Mouse (Mus musculus) CH12F3 (cell line): ENCODE data around the gene Tmem174.

Experiments used
- in situ Hi-C: fragments of 300-500 bp; cut with MboI; formaldehyde crosslinking; loops from 2 replicates; pipeline ENCODE4 v1.14.3; 2020; ENCODE audit warnings: low sequenced_read_pairs

Tmem174 gene

DNA sequence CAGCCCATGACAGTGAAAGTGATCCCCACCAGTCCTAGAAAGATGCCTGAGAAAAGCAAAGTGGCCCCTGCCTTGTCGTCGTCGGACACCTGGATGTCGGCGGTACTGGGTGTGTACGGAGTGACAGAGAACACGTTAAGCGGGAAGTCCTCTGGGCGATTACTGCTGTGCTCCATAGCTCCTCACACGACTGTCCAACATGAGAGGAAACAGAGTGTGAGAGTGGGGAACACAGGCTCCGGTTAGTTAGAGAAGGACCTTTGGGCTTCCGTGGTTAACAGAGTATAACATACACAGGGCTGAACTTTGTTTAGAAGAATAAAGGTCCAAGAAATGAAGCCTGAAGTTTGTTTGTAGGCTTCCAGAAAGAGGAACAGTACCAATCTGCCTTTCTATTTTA, at the start of gene Tmem174:
Gene Tmem174 (minus strand): TSS at position 266 of the 400 bp plus-strand sequence.
- in situ Hi-C loops: no loop called here

DNA sequence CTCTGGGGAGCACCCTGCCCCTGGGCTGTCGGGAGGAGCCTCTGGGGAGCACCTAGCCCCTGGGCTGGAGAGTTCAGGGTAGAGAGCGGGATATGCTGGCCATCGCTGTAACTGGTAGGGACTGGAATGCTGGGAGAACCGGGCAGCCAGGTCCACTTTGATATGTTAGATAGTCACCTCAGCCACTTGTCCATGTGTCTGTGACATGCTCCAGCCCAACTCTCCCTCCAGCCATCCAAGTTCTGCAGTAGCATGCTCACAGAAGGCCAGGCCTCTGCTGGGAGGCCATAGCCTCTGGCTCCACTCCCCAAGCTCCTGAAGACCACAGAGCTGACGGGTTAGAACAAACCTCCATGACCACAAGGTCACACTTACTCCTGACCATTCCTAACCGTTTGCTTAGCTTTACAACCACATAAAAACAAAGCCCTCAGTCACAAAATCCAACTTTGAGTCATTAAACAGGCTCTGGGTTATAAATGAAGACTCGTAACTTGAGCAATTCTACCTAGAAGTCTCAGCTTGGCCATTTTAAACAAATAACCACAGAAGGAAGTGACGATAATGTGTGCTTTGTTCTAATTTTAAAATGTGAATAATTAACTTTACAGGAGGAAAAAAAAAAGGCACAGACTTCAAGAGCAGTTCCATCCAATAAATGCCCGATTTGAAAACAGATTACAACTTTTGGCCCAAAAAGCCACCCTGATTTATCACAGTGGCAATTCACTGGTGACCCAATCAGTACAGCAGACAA, 47.1 kb upstream of the Tmem174 start:
- in situ Hi-C loops: no loop called here

DNA sequence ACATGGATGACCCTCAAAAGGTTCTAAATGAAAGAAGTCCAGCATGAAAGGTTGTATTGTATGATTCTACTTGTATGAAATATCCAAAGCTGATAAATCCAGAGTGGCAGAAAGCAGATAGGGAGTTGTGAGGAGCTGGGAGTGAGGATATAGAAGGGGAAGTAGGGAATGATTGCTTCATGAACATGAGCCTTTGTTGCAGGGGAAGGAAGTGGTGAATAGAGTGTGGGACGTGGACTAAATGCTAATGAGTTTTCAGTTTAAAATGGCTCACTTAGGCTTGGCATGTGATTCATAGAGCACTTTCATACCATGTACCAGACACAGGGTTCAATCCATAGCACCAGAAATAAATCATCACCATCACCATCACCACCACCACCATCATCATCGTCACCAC, 46.2 kb upstream of the Tmem174 start:
- in situ Hi-C loops: no loop called here

DNA sequence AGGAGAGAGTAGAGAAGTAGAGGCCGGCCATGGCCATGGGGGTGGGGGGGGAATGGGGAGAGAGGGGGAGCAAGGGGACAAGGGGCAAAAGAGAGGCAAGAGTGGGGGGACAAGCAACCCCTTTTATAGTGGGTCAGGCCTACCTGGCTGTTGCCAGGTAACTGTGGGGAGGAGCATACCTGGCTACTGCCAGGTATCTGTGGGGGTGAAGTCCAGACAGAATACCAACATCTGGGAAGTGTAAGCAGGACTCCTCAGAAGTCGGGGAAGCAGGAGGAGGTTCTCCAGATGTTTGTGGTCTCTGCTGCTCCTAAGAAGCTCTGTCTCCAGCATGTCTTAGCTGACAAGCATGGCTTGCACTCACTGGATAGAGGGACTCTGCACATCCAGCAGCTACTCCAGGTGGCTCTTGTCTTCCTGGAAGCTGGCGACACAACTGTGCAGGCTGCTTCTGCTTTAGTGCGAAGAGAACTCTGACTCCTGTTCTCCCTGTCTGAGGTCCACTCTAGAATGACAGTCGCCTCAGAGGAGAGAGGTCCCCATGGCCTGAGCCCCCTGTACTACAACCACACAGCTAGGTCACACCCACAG, 43.4 kb upstream of the Tmem174 start:
- in situ Hi-C loops: no loop called here

DNA sequence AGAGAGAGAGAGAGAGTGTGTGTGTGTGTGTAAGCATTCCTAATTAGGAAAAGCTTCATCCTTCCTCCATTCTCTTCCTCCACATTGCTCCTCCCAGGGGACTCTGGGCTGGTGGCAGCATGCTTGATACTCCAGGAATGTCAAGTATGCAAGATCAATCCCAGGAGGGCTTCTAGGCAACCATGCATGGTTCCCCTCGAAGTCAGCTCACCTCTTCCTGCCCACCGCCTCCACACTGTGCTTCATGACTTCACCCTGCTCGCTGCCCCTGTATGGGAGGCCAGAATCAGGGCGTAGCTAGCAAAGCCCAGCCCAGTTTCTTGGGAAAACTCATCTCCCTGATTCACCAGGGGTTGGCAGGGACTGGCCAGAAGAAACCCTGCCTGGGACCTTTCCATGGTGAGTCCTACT, 42.4 kb upstream of the Tmem174 start:
- in situ Hi-C loops: no loop called here

DNA sequence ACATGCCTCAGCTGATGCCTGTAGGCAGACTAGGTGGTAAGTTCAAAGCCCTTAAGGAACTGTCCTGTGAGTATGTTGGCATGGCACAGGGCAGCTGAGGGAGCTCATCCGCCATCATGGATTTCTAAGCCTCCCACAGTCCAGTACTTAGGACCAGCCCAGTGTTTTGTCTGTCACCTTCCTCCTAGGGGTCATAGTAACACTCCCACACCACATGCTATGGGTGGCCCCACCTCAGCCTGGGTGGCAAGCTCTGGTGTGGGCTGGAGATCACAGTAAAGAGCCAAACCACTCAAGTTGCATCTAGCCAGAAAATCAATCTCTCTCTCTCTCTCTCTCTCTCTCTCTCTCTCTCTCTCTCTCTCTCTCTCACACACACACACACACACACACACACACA, 42.0 kb upstream of the Tmem174 start:
- in situ Hi-C loops: no loop called here

DNA sequence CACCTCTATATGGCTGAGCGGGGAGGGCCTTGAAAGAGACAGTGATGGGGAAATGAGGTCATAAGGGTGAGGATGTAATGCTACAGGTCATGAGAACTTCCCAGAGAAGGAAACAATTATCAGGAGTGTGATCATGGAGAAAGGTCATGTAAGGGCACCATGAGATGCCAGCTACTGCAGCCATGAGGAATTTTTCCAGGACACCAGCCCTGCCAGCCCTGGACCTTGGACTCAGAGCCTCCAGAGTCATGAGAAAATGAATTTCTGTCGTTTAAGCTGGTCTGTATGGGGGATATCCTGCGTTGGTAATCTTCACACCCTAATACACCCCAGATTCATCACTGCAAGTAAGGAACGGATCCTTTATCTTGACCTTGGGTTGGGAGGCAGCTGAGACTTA, 36.7 kb upstream of the Tmem174 start:
- in situ Hi-C loops: no loop called here

DNA sequence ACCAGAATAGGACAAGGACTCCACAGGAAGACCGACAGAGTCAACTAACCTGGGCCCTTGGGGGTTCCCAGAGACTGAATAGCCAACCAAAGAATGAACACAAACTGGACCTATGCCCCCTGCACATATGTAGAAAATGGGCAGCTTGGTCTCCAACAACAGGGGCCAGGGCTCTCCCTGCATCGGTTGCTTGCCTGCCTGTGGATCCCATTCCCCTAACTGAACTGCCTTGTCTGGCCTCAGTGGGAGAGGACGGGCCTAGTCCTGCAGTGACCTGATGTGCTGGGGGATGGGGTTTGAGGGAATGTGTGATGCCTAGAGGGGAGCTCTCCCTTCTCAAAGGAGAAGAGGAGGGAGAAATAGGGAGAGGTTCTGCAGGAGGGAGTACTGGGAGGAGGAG, 32.1 kb upstream of the Tmem174 start:
- in situ Hi-C loops: no loop called here

DNA sequence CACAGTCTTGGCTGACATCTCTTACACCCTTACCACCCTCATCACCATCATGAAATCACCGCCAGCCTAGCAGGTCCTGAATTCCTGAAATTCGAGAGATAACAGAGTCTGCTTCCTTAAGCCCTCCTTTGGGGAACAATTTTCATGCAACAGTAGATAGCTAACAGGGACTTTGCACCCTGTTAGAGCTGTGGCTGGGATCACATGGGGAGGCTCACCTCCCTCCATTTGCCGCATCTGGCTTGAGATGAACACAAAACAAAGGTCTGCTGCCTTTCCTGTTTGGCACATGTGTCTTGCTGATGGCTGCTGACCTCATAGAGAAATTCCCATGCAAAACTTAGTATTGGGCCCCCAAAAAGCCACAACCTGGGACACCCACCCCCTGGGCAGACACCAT, 30.1 kb upstream of the Tmem174 start:
- in situ Hi-C loops: no loop called here

DNA sequence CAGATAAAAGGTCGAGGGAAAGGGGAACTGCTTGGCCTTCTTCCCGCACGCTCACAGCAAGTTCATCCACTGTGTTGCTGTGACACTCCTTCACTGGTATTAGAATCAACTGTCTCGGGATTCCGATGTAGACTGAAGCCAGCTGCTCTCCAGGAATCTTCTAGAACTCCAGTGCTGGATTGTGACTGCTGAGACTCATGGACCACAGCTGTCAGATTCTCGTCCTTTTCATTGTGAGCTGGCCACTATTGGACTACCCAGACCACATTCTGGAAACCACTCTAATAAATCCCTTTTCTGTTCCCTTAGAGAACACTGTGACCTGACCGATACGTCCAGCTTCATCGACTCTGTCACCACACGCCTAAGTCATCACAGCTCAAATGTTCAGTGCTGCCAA, 28.0 kb upstream of the Tmem174 start:
- in situ Hi-C loops: no loop called here

DNA sequence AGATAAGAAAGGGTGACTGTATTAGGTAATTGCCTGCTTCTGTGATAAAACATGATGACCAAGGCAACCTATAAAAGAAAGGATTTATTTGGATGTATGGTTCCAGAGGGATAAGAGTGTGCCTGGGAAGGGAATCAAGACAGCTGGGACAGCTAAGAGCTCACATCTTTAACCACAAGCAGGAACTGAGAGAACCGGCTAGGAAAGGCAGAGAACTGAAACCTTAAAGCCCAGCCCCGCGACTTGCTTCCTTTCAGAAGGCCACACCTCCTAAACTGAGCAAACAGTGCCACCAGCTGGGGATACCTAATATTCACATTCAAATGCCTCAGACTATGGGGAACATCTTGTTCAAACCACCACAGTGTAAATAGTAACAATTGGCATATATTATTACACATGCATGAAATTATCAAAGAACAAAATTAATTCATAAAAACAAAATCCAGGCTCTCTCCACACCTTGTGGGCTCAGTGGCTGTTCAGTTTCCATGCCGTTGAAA, 25.0 kb upstream of the Tmem174 start:
- in situ Hi-C loops: no loop called here

DNA sequence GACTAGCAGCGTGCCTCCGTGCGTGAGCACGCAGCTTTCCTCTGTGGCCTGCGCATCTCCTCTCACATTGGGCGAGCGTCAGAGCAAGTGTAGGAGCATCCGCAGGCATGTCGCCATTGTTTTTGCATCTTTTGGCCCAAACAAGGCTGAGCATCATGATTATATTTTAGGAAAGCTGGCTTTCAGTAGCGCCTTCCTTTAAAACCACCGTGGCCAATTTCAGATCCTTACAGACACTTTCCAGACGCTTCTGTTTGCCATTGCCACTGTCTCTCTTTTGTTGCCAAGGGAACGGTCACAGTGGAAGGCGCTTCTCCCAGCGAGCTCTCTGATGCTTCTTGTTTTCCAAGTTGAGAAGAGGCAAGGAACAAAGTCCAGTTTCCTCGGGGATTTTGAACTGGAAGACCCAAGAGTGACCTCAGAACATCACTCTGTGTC, 18.8 kb upstream of the Tmem174 start:
- in situ Hi-C loops: no loop called here

DNA sequence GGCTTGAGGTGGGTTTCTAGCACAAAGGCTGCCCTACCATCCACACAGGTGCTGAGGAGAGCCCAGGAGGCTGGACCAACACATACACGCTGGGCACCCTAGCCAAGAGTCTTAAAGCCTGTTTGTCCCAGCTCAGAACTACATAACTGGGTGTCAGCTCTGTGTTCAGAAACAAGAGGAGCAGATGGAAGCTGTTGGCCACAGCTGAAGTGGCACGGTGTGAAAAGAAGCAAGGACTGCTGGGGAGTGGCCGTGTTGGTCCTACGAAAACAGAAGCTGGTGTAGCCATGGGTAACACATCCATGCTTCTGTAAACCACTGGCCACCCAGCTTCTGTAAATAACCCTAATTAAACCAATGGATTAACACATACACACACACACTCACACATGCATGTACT, 18.1 kb upstream of the Tmem174 start:
- in situ Hi-C loops: no loop called here

DNA sequence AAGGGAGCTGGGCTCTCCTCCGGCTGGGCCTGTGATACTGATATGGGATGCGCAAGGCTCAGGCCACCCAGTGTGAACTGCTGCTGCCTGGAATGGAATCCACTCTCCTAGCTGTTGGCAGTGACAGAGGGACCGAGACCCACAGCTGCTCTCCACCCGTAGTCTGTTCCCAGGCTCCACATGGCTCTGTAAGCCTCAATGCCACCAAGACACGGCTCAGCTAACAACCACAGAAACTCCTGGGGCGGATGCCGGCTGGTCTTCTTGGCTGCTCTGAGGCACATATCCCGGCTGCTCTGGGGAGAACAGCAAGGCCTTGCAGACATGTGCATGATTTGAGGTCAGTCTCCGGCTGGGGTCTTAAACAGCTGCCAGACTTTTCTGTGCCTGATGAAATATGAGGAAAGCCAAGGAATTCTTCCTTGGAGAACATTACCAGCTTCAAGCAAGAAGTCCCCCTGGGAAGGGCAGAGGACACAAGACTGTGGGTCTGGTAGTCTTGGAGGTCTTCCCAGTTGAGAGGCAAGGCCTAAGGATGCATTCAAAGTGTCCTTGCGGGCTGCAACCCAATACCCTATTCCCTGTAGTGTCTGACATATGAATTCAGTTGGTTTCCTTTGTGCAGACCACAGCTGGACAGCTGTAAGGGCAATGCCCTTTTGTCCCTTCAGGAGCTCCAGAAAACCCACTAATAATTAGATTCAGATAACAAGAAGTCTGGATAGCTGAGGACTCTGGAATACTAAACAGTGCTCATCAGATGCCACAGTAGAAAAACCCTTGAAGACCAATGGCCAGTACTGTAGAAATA, 17.1 kb upstream of the Tmem174 start:
- in situ Hi-C loops: no loop called here

DNA sequence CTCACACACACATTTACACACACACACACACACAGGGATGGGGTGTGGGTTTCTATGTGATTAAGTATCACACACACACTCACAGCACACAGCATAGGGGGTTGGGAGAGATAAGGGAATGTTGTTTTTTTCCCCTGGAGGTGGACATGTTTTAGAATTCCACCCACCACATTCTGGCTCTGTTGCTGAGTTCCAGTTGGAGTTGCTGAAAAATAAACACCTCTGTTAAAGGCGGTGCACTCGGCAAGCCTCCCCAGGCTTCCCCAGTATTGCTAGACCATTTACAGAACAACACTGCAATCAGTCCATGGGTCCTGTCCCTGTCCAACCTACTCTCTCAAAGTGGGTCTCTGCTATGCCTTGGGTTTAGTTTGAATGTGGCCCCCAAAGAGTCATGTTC, 15.0 kb upstream of the Tmem174 start:
- in situ Hi-C loops: no loop called here

DNA sequence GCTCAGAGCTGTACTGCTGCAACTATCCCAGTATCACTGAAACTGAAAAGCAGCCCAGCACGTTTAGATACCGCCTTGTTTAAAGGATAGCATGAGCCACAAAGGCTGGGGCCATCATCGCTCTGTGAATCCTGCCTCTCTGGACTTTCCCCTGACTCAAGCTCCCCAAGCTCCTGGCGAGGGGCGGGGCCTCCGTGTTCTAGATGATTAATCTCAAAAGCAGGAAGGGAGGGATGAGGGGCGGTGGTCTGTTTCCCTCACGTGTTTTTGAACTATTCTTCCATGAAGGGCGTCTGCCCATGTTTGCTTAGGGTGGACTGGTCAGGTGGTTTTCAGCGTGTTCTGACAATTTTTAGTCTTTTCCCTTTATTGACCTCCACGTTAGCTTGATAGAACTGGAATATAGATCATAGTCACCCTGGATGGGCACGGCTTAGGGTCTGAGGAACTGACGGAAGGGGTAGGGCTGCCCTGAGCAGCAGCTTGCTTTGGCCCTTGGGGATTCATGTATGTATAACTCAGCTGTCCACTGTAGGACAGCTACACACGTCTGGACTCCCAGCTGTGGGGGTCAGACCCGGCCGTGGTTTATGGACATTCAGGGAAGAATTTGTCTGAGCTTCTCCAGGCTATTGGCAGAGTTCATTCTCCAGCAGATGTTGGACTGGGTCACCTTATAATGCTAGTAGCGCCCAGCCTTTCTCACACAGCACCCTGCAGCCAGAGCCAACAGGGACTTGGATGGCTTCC, 14.2 kb upstream of the Tmem174 start:
- in situ Hi-C loops: no loop called here

DNA sequence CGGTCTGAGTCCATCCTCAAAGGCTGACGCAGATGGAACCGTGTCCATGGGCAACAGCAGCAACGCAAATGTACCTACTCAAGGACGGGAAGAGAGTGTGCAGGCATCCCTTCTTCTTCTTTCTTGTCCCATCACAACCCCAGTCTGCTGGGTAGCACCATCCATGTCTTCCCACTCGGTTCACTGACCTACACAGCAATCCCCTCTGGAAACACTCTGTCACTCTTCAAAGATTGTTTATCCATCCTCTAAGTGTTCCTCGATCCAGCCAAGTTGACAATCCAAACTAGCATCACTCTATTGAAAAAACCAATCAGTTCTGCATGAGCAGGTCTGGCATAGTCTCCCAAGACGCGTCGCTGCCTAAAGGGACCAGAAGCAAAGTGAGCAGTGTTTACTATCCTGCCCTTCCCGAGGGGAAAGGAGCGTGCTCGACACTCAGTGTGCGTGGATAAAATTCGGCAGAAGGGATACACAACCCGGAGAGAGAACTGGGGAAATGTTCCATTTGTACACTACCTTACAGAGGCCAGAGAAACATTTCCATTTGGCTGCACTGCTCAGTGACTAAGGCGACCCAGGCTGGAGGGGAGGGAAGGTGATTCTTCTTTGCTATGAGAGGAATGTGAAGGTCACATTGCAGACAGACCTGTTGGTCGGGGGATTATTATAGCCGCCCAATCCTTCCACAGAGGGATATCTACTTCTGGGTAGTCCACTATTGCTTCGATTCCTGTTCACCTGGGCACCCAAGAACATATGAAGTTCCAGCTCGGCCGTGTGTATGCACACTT, 10.8 kb upstream of the Tmem174 start:
- in situ Hi-C loops: no loop called here

DNA sequence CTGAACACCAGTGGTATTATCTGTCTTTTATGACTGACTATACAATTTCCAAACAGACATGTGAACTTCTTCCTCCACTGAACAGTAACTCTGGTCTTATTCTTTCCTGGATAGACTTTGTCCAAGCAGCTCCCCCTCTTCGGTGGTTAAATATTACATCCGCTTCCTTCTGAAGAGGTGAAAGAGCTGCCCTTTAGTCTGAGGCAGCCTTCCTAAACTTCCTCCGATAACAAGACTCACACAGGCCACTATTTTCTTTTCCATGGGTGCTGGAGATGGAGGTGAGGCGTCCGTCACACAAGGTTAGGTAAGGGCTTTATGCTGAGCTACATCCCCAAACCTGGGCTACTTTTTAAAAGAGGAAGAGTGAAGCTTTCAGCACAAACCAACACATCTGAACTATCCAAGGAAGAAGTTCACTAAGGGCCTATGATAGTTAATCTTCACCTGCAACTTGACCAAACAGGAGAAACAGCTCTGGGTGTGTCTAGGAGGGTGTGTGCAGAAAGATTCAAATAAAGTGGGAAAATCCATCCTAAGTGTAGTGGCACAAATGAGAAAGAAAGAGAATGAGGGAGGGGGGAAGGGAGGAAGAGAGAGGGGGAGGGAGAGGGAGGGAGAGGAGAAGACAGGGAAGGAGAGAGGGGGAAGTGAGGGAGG, 1.4 kb upstream of the Tmem174 start:
- in situ Hi-C loops: no loop called here

DNA sequence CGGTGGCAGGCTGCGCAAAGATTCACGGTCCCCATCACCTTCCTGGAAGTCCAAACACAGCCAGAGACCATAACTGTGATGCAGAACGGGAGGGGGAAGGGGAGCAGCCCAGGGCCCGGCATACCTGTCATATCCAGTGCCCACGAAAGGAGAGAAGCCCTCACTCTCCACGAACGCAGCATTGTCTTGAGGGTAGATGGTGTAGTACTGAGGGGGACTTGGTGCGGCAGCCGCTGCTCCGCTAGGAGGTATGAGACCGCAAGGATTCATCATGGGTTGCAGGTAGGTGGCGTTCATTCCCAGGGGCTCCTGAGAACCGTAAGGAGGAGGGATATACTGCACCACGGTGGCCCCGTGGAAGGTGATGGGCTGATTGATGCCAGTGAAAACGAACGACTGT, 639 bp downstream of the Tmem174 start:
- in situ Hi-C loops: no loop called here
